12 mouse cellular contexts compared by ENCODE assay signal in genomic region chr11:33938561-33939274, GRCm38 (mm10). TPM values are rescaled to one million over a fixed set of nuclear protein-coding genes. Genes with fewer than 3 reads are reported as not detected.
DNase-seq lines count a peak whose midpoint lies in the region; ATAC-seq and TF ChIP-seq lines count a peak whose summit lies in the region.
"Had no signal": no experiment of that assay in that cellular context is flagged by ENCODE, and none has a peak within 500 bp of the region (broad histone marks: within the 10 kb centered on the region; RNA-seq: fewer than 3 reads in every experiment).

No protein-coding gene starts in this region.

- peak; percentile 16 for DNase-seq in gastrocnemius, postnatal 25 days
- no peak for DNase-seq in gastrocnemius, adult 2 months
- DNase-seq in CD4-positive helper T cell, adult 2 months (ENCODE audit: low read depth, low spot score): peak; percentile 94
- no peak for DNase-seq in cerebellum, adult 18-20 months
- no peak for DNase-seq in gastrocnemius, adult 18-20 months (ENCODE audit: low spot score)
- no peak for DNase-seq in heart, postnatal 4 days
- DNase-seq: cerebellum, adult 11 months had no signal

- no peak overlapping the region for H3K4me3 ChIP-seq in gastrocnemius, adult 2 months
- H3K4me3 ChIP-seq: embryonic facial prominence, embryonic 13.5 days; neural tube, embryonic 12.5 days had no signal

- intact Hi-C loops in gastrocnemius, adult 2 months (cut with DNase I): no loop called here

- no peak overlapping the region for H3K27ac ChIP-seq in gastrocnemius, adult 2 months
- H3K27ac ChIP-seq: embryonic facial prominence, embryonic 13.5 days; neural tube, embryonic 12.5 days had no signal

- no peak for TF ChIP-seq CTCF in gastrocnemius, adult 2 months (IDR thresholded peaks at IDR 0.05)

- peak; percentile 72 for ATAC-seq in hematopoietic stem cell, adult 5-6 weeks (replicated peaks in 1 of 2; ENCODE audit: insufficient read depth in 1 of 2, low FRiP score in 2 of 2, low TSS enrichment in 1 of 2, low read depth in 1 of 2, poor library complexity in 2 of 2, severe bottlenecking in 2 of 2)
- peak; percentile 68 for ATAC-seq in monocyte, adult 5-6 weeks (replicated peaks; ENCODE audit: insufficient number of reproducible peaks, low FRiP score, low TSS enrichment, poor library complexity, severe bottlenecking)

RNA-seq across cellular contexts. Expression of gene Kcnmb1, which starts 24.1 kb away (rescaled TPM):
- under 1 TPM in 1 of 2 experiments, not detected in 1; 0.51 TPM for total RNA-seq in gastrocnemius, postnatal 25 days (2021)
- under 1 TPM; 0.17 to 0.23 TPM for total RNA-seq in gastrocnemius, adult 2 months (2021)
- total RNA-seq in hematopoietic stem cell, adult 5-6 weeks (2017): not detected in 2 replicates
- 0.19 TPM in 1 of 3 replicates, not detected in the others for total RNA-seq in monocyte, adult 5-6 weeks (2017)
- under 1 TPM; 0.26 to 0.27 TPM for total RNA-seq in gastrocnemius, adult 18-20 months (2021)
- total RNA-seq in heart, postnatal 4 days (2021): 1 to 10 TPM in 1 of 2 experiments, under 1 TPM in 1; 0.86 to 1.0 TPM

RNA-seq across cellular contexts. Expression of gene Kcnip1, which starts 54.2 kb away (rescaled TPM):
- not detected for total RNA-seq in gastrocnemius, postnatal 25 days (2021)
- total RNA-seq in gastrocnemius, adult 2 months (2021): not detected
- not detected in 2 replicates for total RNA-seq in hematopoietic stem cell, adult 5-6 weeks (2017)
- 0.19 TPM in 1 of 3 replicates, not detected in the others for total RNA-seq in monocyte, adult 5-6 weeks (2017)
- total RNA-seq in gastrocnemius, adult 18-20 months (2021): under 1 TPM in 1 of 2 experiments, not detected in 1; 0.12 TPM
- not detected for total RNA-seq in heart, postnatal 4 days (2021)
- total RNA-seq: heart, postnatal 25 days had no signal

Comparison
In these comparisons a context has a peak if more than half of its experiments do, and no peak if none do; other contexts are left out.
1. DNase-seq: peak in gastrocnemius, postnatal 25 days (single experiment) and CD4-positive helper T cell, adult 2 months (single experiment); none in gastrocnemius, adult 2 months (single experiment), cerebellum, adult 18-20 months (0 of 2), gastrocnemius, adult 18-20 months (single experiment) and heart, postnatal 4 days (single experiment).